Mouse (Mus musculus): ENCODE results near the gene Mndal.
"Not testable (repeated sequence)": the region's sequence is repeated elsewhere in the genome, so short reads cannot be mapped to it uniquely, and the experiment has no call there.

The Mndal gene

DNA sequence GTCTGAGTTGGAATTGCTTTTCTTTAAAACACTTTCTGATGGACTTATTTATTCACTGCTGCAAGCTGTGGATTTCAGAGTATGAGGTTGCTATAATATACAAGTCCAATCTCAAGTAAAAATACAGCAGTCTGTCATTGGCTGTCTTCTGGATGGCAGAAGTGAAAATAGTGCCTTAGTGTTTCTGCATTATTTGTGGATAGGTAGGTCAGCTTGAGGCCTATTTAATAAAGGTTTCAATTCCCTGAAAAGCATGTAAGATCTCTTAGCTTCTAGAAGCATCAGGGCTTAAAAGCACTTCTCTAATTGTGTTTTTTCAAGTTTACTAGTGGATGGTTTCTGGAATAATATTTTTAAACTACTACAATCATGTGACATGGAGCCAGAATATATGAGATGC is 52.5 kb downstream of the Mndal start:
- DNase-seq (ENCODE audit: low spot score): not testable (repeated sequence)

DNA sequence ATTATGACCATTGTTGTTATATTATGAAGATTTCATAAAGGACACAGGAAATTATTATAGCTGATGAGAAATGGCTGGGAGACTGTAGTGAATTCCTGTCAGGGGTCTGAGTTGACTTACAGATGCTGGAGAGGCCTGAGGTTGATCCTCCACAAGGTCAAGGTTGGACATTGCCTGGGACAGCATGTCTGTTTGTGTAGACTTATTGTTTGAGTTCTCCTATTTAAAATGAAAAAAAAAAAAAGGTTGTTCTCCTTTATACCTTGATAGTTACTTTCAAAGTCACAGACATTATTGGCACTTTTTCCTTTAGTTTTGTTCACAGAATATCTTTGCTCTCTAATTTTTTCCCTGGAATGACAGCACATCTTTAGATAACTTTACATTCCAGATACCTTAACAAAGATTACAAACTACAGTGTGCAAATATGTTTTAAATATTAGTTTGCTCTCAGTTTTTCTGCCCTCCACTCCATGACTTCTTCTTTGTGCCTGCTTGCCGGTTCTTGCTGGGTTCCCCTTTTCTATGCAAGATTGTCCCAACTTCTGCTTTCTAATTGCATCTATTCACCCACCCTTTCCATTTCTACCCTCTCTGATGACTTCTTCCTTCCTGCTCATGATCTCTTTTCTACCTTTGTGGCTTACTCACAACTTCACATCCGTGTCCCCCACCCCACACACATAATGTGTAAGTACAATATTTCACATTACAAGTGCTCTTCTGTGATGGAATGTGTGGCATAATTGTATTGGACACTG is 55.1 kb downstream of the Mndal start:
- not testable (repeated sequence) for DNase-seq (ENCODE audit: low spot score)

DNA sequence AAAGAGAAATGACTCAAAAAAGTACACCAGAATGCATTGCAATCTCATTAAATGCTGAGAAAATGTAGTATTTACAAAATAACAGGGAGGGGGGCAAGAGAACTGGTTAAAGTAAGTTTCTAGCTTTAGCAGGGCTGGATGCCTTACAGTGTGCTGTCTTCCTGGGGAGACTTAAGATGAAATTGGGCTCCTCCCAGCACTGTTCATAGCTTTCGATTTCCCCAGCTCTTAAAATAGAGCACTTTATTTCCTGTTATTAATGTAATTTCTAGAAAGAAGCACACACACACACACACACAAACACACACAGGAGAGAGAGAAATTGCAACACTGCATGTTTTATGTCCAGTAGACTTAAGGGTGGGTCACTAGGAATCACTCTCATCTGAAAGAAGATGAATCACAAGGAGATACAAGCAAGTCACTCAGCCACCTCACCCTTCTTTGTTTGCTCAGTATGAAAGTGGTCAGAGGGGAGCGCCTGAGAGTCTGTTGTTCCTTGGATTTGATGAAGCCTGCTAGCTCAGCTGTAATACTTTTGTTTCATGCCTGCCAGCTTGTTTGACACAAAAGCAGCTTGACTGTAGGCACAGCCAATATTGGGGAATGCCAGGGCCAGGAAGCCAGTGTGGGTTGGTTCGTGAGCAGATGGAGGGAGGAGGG is 62.2 kb downstream of the Mndal start:
- DNase-seq (ENCODE audit: low spot score): not testable (repeated sequence)

DNA sequence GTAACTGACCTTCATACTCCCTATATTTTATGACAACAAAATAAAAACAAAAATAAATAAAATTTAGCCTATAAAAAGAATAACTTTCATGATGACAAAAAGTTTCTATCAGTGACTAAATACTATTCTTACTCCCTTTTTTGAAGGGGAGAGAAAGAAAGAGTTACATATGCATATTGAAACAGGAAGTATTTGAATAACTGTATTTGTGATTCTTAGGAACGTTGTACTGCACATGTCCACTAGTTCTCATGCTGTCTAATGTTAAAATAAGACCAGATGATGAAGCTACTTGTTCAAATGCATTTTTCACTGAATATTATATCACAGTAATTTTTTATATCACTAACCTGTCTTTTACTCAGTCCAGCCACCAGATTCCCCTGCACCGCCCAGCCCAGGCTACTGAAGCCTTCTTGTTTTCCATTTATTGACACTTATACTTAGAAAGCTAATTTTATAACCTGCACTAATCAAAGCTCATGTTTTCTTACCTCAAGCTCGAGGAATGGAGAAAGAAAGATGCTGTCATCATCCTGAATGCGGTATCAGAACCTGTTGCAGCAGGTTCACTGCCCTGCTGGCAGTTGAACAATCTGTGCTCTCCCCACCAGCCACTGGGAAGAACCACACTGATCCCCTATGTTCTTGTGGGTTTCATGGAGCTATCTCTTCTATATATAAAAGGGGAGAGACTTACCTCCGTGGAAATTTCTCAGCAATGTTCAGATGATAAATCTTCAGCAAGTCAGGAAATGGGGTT is 62.9 kb downstream of the Mndal start:
- DNase-seq (ENCODE audit: low spot score): not testable (repeated sequence)

DNA sequence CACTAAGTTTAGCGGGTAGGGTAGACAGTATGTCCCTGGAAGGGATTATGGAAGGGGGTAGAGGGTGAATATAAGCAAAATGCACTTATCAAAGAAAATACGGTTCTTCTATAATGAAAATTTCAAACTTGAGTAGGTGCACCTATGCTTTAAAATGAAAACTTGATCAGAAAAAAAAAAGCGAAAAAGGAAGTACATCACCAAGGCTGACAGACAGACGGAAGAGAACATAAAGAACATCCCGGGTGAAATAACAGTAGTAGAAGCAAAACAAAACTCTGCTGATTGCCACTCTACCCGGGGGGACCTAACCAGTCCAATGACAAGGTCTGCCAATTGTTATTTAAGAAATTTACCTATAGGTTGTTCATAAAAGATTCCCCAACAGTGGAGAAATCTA is 64.0 kb downstream of the Mndal start:
- not testable (repeated sequence) for DNase-seq (ENCODE audit: low spot score)

DNA sequence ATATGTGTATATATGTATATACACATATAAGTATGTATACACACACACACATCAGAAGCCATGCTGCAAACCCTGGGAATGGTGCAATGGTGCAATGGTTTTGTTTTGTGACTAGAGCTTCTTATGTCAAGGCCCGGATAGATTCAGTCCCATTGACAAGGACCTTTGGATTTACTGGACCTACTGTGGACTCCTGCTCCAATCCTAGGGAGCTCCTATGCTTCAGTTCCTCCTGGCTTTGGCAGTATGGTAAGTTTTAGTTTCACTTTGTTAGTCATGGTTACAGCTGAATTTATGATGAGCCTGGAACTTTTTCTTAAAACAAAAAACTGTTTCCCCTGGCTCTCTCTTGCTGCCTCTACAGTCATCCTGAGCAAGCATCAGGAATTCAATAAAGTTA is 65.2 kb downstream of the Mndal start:
- DNase-seq (ENCODE audit: low spot score): not testable (repeated sequence)

DNA sequence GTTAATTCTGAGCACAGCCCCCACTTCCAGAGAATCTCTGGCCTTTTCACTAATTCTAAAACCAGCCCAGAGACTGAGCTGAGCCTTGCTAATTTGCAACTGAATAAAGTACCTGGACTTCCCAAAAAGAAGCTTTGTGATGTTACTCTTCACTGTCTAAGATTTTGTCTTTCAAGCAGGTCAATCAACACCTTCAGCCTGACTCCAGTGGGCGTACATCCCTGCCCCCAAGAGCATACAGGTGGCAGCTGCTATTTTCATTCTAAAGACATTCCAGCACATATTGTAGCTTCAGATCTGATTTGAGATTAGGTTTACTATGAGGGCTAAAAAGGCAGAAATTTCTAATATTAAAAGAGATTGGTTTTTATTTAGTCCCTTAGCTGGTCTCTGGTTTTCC is 73.7 kb downstream of the Mndal start:
- not testable (repeated sequence) for DNase-seq (ENCODE audit: low spot score)

DNA sequence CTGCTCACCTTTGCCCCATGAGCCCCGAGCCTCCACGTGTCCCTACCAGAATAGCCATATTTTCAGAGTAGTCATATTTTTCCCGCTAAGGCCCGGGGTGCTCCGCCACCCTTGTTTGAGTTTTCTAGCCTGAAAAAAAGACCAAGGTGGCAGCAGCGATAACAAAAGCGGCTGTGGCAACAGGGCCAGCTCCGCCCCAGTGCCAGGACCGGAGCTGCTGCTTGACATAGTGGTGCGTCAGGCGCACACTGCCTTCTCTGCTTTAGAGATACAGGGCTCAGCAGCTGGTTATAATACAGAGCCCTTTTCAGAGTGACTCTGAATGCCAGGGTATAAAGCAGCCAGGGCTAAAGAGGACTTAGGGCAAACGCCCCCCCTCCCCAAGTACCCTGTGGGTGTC is 75.8 kb downstream of the Mndal start:
- DNase-seq (ENCODE audit: low spot score): no peak

DNA sequence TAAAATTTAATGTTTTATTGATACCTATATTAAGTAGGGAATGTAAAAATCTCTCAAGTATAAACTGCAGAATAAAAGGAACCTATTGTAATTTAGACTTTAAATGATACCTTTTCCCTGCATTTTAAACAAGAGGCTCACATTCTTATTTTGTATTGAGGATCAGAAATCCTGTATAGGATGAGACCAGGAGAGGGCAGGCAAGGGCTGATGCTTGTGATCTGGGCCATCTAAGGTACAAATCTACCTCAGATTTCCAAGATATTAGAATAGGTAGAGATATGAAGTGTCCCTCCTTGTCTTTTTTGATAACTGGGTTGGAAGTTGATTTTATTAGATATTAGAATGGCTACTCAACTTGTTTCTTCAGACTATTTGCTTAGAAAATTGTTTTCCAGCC is 88.6 kb downstream of the Mndal start:
- DNase-seq (ENCODE audit: low spot score): not testable (repeated sequence)

DNA sequence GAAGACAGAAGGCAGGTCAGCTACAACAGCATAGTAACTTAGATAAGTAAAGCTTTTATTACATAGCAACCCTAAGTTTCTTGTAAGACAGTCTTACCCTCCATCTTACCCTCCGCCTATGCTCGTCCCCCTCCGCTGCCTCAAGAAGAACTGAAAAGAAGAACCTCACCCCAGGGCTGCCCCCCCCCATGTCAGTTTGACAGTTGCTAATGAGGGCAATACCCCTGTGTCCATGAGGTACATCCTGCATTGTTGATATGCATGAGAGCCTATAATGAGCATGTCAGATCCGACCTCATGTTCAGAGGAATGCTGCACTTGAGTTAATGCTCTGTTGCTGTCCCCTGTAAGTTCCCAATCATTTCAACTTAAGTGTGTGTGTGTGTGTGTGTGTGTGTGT is 89.4 kb downstream of the Mndal start:
- not testable (repeated sequence) for DNase-seq (ENCODE audit: low spot score)

DNA sequence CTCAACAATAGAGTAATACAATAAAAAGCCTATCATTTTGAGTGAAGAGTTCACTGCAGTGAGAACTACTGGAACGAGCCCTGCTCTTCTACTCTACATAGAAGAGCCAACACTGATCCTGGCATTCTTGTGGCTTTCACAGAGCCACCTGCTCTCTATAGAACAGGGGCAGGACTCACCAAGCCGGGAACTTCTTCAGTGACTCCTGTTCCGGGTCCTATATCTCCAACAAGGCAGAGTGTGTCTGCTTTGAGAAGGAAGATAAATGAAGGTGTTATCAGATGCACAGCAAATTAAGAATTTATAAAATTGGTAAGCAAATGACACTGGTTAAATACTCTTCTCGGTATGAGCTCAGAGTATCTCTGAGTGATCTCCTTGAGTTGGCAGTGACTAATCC is 96.1 kb downstream of the Mndal start:
- DNase-seq (ENCODE audit: low spot score): not testable (repeated sequence)

DNA sequence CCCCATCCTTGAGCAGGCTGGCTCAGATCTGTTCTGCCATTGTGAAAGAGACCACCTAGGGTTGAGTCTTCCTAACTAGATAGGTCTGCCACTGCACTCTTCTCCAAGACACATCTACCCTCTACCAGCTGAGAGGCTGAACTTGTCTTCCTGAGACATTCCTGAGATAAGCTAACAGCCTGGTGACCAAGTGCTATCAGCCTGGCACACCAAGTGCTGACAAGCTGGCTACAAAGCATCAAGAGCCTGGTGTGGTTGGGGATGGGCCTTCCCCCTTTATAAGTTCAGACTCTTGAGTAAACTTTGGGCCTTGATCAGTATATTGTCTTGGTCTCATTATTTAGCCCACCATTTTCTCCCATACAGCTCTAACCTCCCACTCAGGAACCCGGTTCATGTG is 97.5 kb downstream of the Mndal start:
- DNase-seq (ENCODE audit: low spot score): no peak

DNA sequence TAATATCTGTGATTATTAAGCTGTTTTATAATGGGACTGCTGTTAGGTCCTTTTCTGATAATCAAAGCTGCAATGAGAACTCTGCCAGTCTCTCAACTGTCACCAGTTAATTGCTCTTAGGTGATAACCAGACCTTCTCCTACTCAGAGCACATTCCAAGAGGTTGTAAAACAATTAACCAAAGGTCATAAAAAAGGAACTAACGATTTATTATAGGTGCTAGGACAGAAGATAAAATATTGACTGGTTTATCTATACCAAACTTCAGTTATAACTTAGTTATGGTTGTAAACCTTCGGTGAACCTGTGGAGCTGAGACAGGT is 120.8 kb downstream of the Mndal start:
- not testable (repeated sequence) for DNase-seq (ENCODE audit: low spot score)

DNA sequence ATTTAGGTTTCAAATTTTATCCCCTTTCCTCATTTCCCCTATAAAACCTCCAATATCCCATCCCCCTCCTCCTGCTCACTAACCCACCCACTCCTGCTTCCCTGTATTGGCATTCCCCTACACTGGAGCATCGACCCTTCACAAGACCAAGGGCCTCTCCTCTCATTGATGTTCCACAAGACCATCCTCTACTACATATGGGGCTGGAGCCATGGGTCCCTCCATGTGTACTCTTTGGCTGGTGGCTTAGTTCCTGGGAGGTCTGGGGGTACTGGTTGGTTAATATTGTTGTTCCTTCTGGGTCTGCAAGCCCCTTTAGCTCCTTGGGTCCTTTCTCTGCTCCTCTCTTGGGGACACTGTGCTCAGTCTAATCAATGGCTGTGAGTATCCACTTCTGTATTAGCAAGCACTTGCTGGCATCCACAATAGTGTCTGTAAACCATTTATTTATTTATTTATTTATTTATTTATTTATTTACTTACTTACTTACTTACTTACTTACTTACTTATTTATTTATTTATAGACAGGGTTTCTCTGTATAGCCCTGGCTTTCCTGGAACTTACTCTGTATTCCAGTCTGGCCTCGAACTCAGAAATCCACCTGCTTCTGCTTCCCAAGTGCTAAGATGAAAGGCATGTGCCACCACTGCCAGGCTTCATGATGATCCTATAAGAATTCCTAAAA is 121.4 kb downstream of the Mndal start:
- not testable (repeated sequence) for DNase-seq (ENCODE audit: low spot score)

DNA sequence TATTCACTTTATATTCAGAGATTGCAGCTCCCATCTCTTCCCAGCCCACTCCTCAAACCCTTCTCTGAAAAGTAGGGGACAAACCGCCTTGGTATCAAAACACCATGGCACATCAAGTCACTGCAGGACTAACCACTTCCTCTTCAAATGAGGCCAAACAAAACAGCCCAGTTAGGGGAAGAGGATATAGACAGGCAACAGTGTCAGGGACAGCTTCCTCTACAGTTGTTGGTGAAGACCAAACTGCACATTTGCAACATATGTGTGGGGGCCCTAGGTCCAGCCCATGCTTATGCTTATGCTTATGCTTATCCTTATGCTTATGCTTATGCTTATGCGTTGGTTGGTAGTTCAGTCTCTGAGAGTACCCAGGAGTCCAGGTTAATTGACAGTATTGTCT is 133.0 kb downstream of the Mndal start:
- not testable (repeated sequence) for DNase-seq (ENCODE audit: low spot score)

DNA sequence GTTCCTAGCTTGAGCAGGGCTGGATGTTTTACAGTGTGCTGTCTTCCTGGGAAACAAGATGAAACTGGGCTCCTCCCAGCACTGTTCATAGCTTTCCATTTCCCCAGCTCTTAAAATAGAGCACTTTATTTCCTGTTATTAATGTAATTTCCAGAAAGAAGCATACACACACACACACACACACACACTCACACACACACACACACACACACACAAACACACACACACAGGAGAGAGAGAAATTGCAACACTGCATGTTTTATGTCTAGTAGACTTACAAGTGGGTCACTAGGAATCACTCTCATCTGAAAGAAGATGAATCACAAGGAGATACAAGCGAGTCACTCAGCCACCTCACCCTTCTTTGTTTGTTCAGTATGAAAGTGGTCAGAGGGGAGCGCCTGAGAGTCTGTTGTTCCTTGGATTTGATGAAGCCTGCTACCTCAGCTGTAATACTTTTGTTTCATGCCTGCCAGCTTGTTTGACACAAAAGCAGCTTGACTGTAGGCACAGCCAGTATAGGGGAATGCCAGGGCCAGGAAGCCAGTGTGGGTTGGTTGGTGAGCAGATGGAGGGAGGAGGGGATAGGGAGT is 139.5 kb downstream of the Mndal start:
- DNase-seq (ENCODE audit: low spot score): not testable (repeated sequence)

DNA sequence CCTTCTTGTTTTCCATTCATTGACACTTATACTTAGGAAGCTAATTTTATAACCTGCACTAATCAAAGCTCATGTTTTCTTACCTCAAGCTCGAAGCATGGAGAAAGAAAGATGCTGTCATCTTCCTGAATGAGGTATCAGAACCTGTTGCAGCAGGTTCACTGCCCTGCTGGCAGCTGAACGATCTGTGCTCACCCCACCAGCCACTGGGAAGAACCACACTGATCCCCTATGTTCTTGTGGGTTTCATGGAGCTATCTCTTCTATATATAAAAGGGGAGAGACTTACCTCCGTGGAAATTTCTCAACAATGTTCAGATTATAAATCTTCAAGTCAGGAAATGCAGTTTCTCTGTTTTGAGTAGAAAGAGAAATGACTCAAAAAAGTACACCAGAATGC is 140.1 kb downstream of the Mndal start:
- DNase-seq (ENCODE audit: low spot score): not testable (repeated sequence)

DNA sequence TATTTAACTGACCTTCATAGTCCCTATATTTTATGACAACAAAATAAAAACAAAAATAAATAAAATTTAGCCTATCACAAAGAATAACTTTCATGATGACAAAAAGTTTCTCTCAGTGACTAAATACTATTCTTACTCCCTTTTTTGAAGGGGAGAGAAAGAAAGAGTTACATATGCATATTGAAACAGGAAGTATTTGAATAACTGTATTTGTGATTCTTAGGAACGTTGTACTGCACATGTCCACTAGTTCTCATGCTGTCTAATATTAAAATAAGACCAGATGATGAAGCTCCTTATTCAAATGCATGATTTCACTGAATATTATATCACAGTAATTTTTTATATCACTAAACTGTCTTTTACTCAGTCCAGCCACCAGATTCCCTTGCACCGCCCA is 140.5 kb downstream of the Mndal start:
- DNase-seq (ENCODE audit: low spot score): not testable (repeated sequence)

Measured in ovary, adult 18-20 months (tissue).